Mouse (Mus musculus) limb, embryonic 15.5 days (tissue): Measurements from ENCODE around the gene Ccdc181. TPM values are rescaled to one million over a fixed set of nuclear protein-coding genes. Genes with fewer than 3 reads are reported as not detected.

Experiments
- ATAC-seq: fragments of 200-750 bp; cut with Nextera tagmentation; 2 replicates; pipeline ENCODE4 v1.8.0; 2017; ENCODE audit warnings: low read depth, moderate TSS enrichment; ENCODE audit not compliant: insufficient number of reproducible peaks, low FRiP score, low TSS enrichment
- H3K27ac ChIP-seq: fragments of 300-500 bp; sonication (generic); 2 replicates; pipeline ENCODE4 v1.5.1; 2015; ENCODE audit warnings: moderate library complexity, mild to moderate bottlenecking, inconsistent platforms
- H3K27me3 ChIP-seq: fragments of 300-500 bp; sonication (generic); 2 replicates; pipeline ENCODE4 v1.6.1; 2015; ENCODE audit warnings: inconsistent platforms
- H3K36me3 ChIP-seq: fragments of 300-500 bp; sonication (generic); 2 replicates; pipeline ENCODE4 v1.6.1; 2015; ENCODE audit warnings: inconsistent platforms
- H3K4me1 ChIP-seq: fragments of 300-500 bp; sonication (generic); 2 replicates; pipeline ENCODE4 v1.6.1; 2015; ENCODE audit warnings: inconsistent platforms
- H3K4me2 ChIP-seq: fragments of 300-500 bp; sonication (generic); 2 replicates; pipeline ENCODE4 v1.6.1; 2015; ENCODE audit warnings: mild to moderate bottlenecking, inconsistent platforms
- H3K4me3 ChIP-seq: fragments of 300-500 bp; sonication (generic); 2 replicates; pipeline ENCODE4 v1.5.1; 2015; ENCODE audit warnings: mild to moderate bottlenecking, inconsistent platforms
- H3K9ac ChIP-seq: fragments of 300-500 bp; sonication (generic); 2 replicates; pipeline ENCODE4 v1.6.1; 2015; ENCODE audit warnings: inconsistent platforms
- H3K9me3 ChIP-seq: fragments of 300-500 bp; sonication (generic); 2 replicates; pipeline ENCODE4 v1.6.1; 2016; ENCODE audit warnings: inconsistent platforms
- WGBS: fragments of 180-500 bp; shearing (Covaris S2); methylation state at CpG from one replicate; pipeline ENCODE4 v1.1.7; 2015; 5-methylcytosine and 5-hydroxymethylcytosine counted together
- polyA plus RNA-seq: library from polyadenylated mRNA; unstranded; fragments of >200 nt; fragmentation: Nextera tagmentation; extraction: Ambion mirVana; gene quantifications from 2 replicates; pipeline ENCODE4 v1.2.1, GENCODE M21; 2015

The Ccdc181 gene
- polyA plus RNA-seq, 1 experiment from 2014 or later, result 6.4 TPM

GRCm38 (mm10) chr1:164319542-164320140, 44.3 kb downstream of the Ccdc181 start:
- H3K9ac ChIP-seq, result no peak overlapping the region
- H3K9me3 ChIP-seq, result no peaks in the 10 kb centered on the region
- H3K4me1 ChIP-seq, result peaks cover 3% of the 10 kb centered on the region; the same call in 1 of the 2 replicates
- peak overlapping the region; percentile 27; the same call in 1 of the 2 replicates for H3K27ac ChIP-seq
- H3K27me3 ChIP-seq, result no peaks in the 10 kb centered on the region
- WGBS, result 84% methylated on average over 14 of the region's 14 CpGs
- no peak for ATAC-seq
- H3K4me3 ChIP-seq, result no peak overlapping the region
- no peaks in the 10 kb centered on the region for H3K36me3 ChIP-seq
- no peak overlapping the region for H3K4me2 ChIP-seq

DNA sequence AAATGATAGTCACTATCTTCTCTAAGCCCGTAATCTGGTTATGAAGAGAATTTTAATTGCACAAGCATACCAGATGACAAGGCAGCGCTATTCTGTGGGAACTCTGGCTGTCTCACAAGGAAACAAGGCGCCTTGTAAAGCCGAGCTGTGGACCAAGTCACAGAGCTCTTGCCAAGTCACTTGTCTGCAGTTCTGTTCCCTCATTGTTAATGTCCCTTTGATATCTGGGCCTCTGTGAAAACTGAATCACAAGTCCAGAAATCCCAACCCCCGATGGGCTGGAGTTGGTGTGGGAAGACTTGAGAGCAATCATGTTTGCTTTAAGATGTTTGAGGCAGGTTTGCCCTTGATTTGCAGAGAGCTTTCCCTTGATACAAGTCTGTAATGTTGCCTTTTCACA, 45.3 kb downstream of the Ccdc181 start:
- Histone ChIP-seq H3K9ac (no peak overlapping the region), H3K4me1 (peaks cover 3% of the 10 kb centered on the region; the same call in 1 of the 2 replicates), H3K4me2 (no peak overlapping the region), H3K27me3 (no peaks in the 10 kb centered on the region), H3K9me3 (no peaks in the 10 kb centered on the region), H3K27ac (no peak overlapping the region), H3K36me3 (no peaks in the 10 kb centered on the region), H3K4me3 (no peak overlapping the region)
- WGBS, result 66% methylated on average over 5 of the region's 5 CpGs
- no peak for ATAC-seq

GRCm38 (mm10) chr1:164321408-164321807, 46.0 kb downstream of the Ccdc181 start:
- no peak overlapping the region for H3K27ac ChIP-seq
- no peak overlapping the region for H3K4me3 ChIP-seq
- 37% methylated on average over 10 of the region's 10 CpGs for WGBS
- H3K36me3 ChIP-seq, result no peaks in the 10 kb centered on the region
- no peak overlapping the region for H3K9ac ChIP-seq
- peaks cover 3% of the 10 kb centered on the region; the same call in 1 of the 2 replicates for H3K4me1 ChIP-seq
- ATAC-seq, result no peak
- H3K9me3 ChIP-seq, result no peaks in the 10 kb centered on the region
- H3K27me3 ChIP-seq, result no peaks in the 10 kb centered on the region
- no peak overlapping the region for H3K4me2 ChIP-seq

GRCm38 (mm10) chr1:164322987-164323650, 47.7 kb downstream of the Ccdc181 start:
- Histone ChIP-seq H3K4me3 (no peak overlapping the region), H3K9me3 (no peaks in the 10 kb centered on the region), H3K4me1 (peaks cover 5% of the 10 kb centered on the region; the same call in 1 of the 2 replicates), H3K36me3 (no peaks in the 10 kb centered on the region), H3K9ac (no peak overlapping the region), H3K4me2 (no peak overlapping the region), H3K27ac (no peak overlapping the region), H3K27me3 (no peaks in the 10 kb centered on the region)
- 63% methylated on average over 8 of the region's 8 CpGs for WGBS
- no peak for ATAC-seq

- 92% methylated on average over 4 of the region's 4 CpGs for WGBS
- Histone ChIP-seq H3K27ac (no peak overlapping the region), H3K4me3 (no peak overlapping the region), H3K9ac (no peak overlapping the region), H3K4me2 (no peak overlapping the region), H3K9me3 (no peaks in the 10 kb centered on the region), H3K36me3 (0 out of 2 replicates have a peak, but pooled peaks cover 2% of the 10 kb centered on the region), H3K4me1 (peaks cover 5% of the 10 kb centered on the region; the same call in 1 of the 2 replicates), H3K27me3 (no peaks in the 10 kb centered on the region)
- ATAC-seq, result no peak
These were observed 48.8 kb downstream of the Ccdc181 start for GRCm38 (mm10) chr1:164324221-164324620.

DNA sequence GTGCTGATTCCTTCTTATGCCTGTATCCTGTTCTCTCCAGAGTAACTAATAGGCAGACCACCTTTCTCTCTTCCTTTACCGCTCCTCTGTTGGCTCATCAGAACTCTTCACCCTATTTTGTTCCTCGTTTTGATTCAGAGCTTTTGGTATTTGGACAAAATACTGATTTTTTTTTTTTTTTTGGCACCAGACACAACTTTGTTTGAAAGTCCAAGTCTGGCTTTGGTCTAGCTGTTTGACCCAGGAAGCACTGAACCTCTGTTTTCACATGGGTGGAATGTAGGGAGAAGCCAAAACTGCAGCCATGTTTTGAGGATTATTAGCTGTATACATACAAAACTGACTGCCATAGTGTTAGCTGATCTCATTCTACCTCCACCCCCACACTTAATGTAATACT, 49.5 kb downstream of the Ccdc181 start:
- Histone ChIP-seq H3K4me3 (no peak overlapping the region), H3K4me1 (peaks cover 5% of the 10 kb centered on the region; the same call in 1 of the 2 replicates)

GRCm38 (mm10) chr1:164326600-164327155, 51.3 kb downstream of the Ccdc181 start:
- H3K4me2 ChIP-seq, result no peak overlapping the region
- whole genome bisulfite sequencing, result 38% methylated on average over 6 of the region's 6 CpGs
- H3K4me1 ChIP-seq, result peaks cover 2% of the 10 kb centered on the region; the same call in 1 of the 2 replicates
- no peaks in the 10 kb centered on the region for H3K27me3 ChIP-seq
- no peak overlapping the region for H3K4me3 ChIP-seq
- ATAC-seq, result no peak
- peaks cover 13% of the 10 kb centered on the region; the same call in 1 of the 2 replicates for H3K36me3 ChIP-seq
- H3K9me3 ChIP-seq, result no peaks in the 10 kb centered on the region
- no peak overlapping the region for H3K9ac ChIP-seq
- no peak overlapping the region for H3K27ac ChIP-seq

More for the DNA sequence above, 49.5 kb downstream of the Ccdc181 start:
- 91% methylated on average over 2 of the region's 2 CpGs for WGBS
- no peaks in the 10 kb centered on the region for H3K9me3 ChIP-seq
- no peaks in the 10 kb centered on the region for H3K27me3 ChIP-seq
- H3K4me2 ChIP-seq, result no peak overlapping the region
- H3K36me3 ChIP-seq, result 0 out of 2 replicates have a peak, but pooled peaks cover 3% of the 10 kb centered on the region
- H3K27ac ChIP-seq, result no peak overlapping the region
- ATAC-seq, result no peak
- no peak overlapping the region for H3K9ac ChIP-seq

GRCm38 (mm10) chr1:164327764-164328163, 52.4 kb downstream of the Ccdc181 start:
- Histone ChIP-seq H3K9ac (no peak overlapping the region), H3K27me3 (no peaks in the 10 kb centered on the region), H3K9me3 (no peaks in the 10 kb centered on the region), H3K4me2 (no peak overlapping the region), H3K36me3 (peaks cover 15% of the 10 kb centered on the region; the same call in 1 of the 2 replicates), H3K4me3 (no peak overlapping the region), H3K4me1 (0 out of 2 replicates have a peak, but pooled peaks cover 2% of the 10 kb centered on the region), H3K27ac (no peak overlapping the region)
- WGBS, result 65% methylated on average over 7 of the region's 7 CpGs
- ATAC-seq, result no peak

DNA sequence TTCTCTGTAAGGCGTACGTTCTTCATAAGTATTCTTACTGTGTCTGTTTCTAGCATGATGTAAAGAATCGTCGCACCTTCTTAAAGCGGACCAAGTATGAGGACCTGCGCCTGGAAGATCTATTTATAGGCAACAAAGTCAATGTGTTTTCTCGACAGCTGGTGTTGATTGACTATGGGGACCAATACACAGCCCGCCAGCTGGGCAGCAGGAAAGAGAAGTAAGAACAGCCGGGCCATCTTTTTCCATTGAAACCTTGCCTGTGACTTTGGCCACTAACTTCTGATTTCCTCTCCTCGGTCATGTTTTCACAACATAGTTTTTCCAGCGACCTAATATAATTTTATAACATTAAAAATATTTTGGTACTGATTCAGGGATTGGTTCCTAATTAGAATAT, 57.2 kb downstream of the Ccdc181 start:
- Histone ChIP-seq H3K4me3 (no peak overlapping the region), H3K9me3 (no peaks in the 10 kb centered on the region), H3K27me3 (no peaks in the 10 kb centered on the region), H3K36me3 (peaks cover 30% of the 10 kb centered on the region), H3K4me1 (no peaks in the 10 kb centered on the region), H3K9ac (no peak overlapping the region), H3K27ac (no peak overlapping the region), H3K4me2 (no peak overlapping the region)
- WGBS, result 62% methylated on average over 11 of the region's 11 CpGs
- no peak for ATAC-seq

- H3K4me3 ChIP-seq, result no peak overlapping the region
- no peaks in the 10 kb centered on the region for H3K4me1 ChIP-seq
- H3K4me2 ChIP-seq, result no peak overlapping the region
- H3K9ac ChIP-seq, result no peak overlapping the region
- no peak overlapping the region for H3K27ac ChIP-seq
- no peaks in the 10 kb centered on the region for H3K27me3 ChIP-seq
- 89% methylated on average over 3 of the region's 3 CpGs for WGBS
- no peaks in the 10 kb centered on the region for H3K9me3 ChIP-seq
- peaks cover 31% of the 10 kb centered on the region for H3K36me3 ChIP-seq
- no peak for ATAC-seq
These were observed 60.0 kb downstream of the Ccdc181 start for GRCm38 (mm10) chr1:164335435-164335834.

DNA sequence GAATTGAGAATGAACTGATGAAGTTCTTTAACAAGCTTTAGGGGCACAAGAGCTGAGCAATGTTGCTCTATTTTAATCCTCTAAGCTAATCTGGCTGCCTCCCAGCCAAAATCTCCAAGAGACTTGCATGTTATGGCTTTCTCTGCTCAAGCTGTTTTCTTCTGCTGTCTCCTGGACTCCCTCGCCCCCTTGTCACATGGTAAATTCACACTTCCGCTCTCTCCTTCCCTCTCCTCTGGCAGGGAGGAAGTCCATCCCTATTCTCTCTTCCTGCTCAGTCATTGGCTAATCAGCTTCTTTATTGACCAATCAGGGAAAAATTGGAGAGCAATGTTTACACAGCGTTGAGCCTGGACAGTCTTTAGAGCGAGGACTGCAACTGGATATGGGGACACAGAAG, 60.5 kb downstream of the Ccdc181 start:
- Histone ChIP-seq H3K4me3 (no peak overlapping the region), H3K27me3 (no peaks in the 10 kb centered on the region)
- WGBS, result 88% methylated on average over 4 of the region's 4 CpGs

More for the DNA sequence above, 60.5 kb downstream of the Ccdc181 start:
- Histone ChIP-seq H3K9ac (no peak overlapping the region), H3K36me3 (peaks cover 28% of the 10 kb centered on the region), H3K4me2 (no peak overlapping the region), H3K27ac (no peak overlapping the region), H3K9me3 (no peaks in the 10 kb centered on the region), H3K4me1 (no peaks in the 10 kb centered on the region)
- ATAC-seq, result no peak
